Mouse (Mus musculus) adrenal gland, postnatal 10 days (tissue): ENCODE data around the gene Crb2. TPM values are rescaled to one million over a fixed set of nuclear protein-coding genes. Genes with fewer than 3 reads are reported as not detected.

ENCODE experiments used
- total RNA-seq, 2 experiments: library from RNA; stranded (reverse); gene quantifications; 2 replicates each; pipeline ENCODE4 v1.2.3; 2021

Crb2 gene
- total RNA-seq, 2 experiments from 2014 or later: 0.66 to 0.76 TPM

Other genes with a start within 250 kb of the Crb2 start
- 10 to 100 TPM; 33.9 to 38.9 TPM for gene Strbp, start 72.4 kb upstream of the Crb2 start, total RNA-seq